Mouse (Mus musculus): ENCODE results near the gene 4930451I11Rik. TPM values are rescaled to one million over a fixed set of nuclear protein-coding genes. Genes with fewer than 3 reads are reported as not detected.

The 4930451I11Rik gene
- polyA plus RNA-seq, 1 experiment = not detected

- H3K4me3 ChIP-seq (ENCODE audit: extremely low read depth, insufficient read depth, insufficient read length) = no peak overlapping the region
- H3K36me3 ChIP-seq (ENCODE audit: control insufficient read depth, insufficient read depth, low read length) = no peaks in the 10 kb centered on the region
- H3K4me1 ChIP-seq (ENCODE audit: control insufficient read depth, insufficient read depth, insufficient read length) = peaks cover 7% of the 10 kb centered on the region; the same call in 1 of the 2 replicates
- 96% methylated on average over 2 of the region's 2 CpGs for WGBS
- H3K27me3 ChIP-seq (ENCODE audit: control insufficient read depth, insufficient read depth, low read length) = peaks cover 16% of the 10 kb centered on the region
- DNase-seq (ENCODE audit: low read depth in 1 of 2, low spot score in 2 of 2) = no peak
- H3K27ac ChIP-seq (ENCODE audit: insufficient read depth, low read length) = no peak overlapping the region
- TF ChIP-seq CTCF (IDR thresholded peaks at IDR 0.05; ENCODE audit: extremely low read depth, insufficient read depth, insufficient read length, insufficient replicate concordance) = no peak
- no peak for TF ChIP-seq POLR2A (IDR thresholded peaks at IDR 0.05; ENCODE audit: low read depth, low read length)
Observed at GRCm38 (mm10) chr7:126845516-126845915, 14.1 kb upstream of the 4930451I11Rik start.

GRCm38 (mm10) chr7:126843276-126843675 lies 11.8 kb upstream of the 4930451I11Rik start:
- no peak for DNase-seq (ENCODE audit: low read depth in 1 of 2, low spot score in 2 of 2)
- Histone ChIP-seq H3K4me1 (ENCODE audit: control insufficient read depth, insufficient read depth, insufficient read length) (peaks cover 7% of the 10 kb centered on the region; the same call in 1 of the 2 replicates), H3K27me3 (ENCODE audit: control insufficient read depth, insufficient read depth, low read length) (peaks cover 9% of the 10 kb centered on the region), H3K4me3 (ENCODE audit: extremely low read depth, insufficient read depth, insufficient read length) (no peak overlapping the region), H3K27ac (ENCODE audit: insufficient read depth, low read length) (no peak overlapping the region), H3K36me3 (ENCODE audit: control insufficient read depth, insufficient read depth, low read length) (no peaks in the 10 kb centered on the region)
- 65% methylated on average over 9 of the region's 9 CpGs for WGBS
- no peak for TF ChIP-seq CTCF (IDR thresholded peaks at IDR 0.05; ENCODE audit: extremely low read depth, insufficient read depth, insufficient read length, insufficient replicate concordance)
- TF ChIP-seq POLR2A (IDR thresholded peaks at IDR 0.05; ENCODE audit: low read depth, low read length) = no peak

GRCm38 (mm10) chr7:126833294-126833693 lies 1.9 kb upstream of the 4930451I11Rik start:
- 100% methylated on average over 1 of the region's 1 CpGs for WGBS
- Histone ChIP-seq H3K4me1 (ENCODE audit: control insufficient read depth, insufficient read depth, insufficient read length) (0 out of 2 replicates have a peak, but pooled peaks cover 2% of the 10 kb centered on the region), H3K27ac (ENCODE audit: insufficient read depth, low read length) (no peak overlapping the region), H3K27me3 (ENCODE audit: control insufficient read depth, insufficient read depth, low read length) (no peaks in the 10 kb centered on the region), H3K4me3 (ENCODE audit: extremely low read depth, insufficient read depth, insufficient read length) (no peak overlapping the region), H3K36me3 (ENCODE audit: control insufficient read depth, insufficient read depth, low read length) (no peaks in the 10 kb centered on the region)
- DNase-seq (ENCODE audit: low read depth in 1 of 2, low spot score in 2 of 2) = no peak
- no peak for TF ChIP-seq CTCF (IDR thresholded peaks at IDR 0.05; ENCODE audit: extremely low read depth, insufficient read depth, insufficient read length, insufficient replicate concordance)
- TF ChIP-seq POLR2A (IDR thresholded peaks at IDR 0.05; ENCODE audit: low read depth, low read length) = no peak

- no peaks in the 10 kb centered on the region for H3K36me3 ChIP-seq (ENCODE audit: control insufficient read depth, insufficient read depth, low read length)
- no peak overlapping the region for H3K27ac ChIP-seq (ENCODE audit: insufficient read depth, low read length)
- H3K4me1 ChIP-seq (ENCODE audit: control insufficient read depth, insufficient read depth, insufficient read length) = 0 out of 2 replicates have a peak, but pooled peaks cover 2% of the 10 kb centered on the region
- H3K27me3 ChIP-seq (ENCODE audit: control insufficient read depth, insufficient read depth, low read length) = no peaks in the 10 kb centered on the region
- TF ChIP-seq POLR2A (IDR thresholded peaks at IDR 0.05; ENCODE audit: low read depth, low read length) (no peak), CTCF (IDR thresholded peaks at IDR 0.05; ENCODE audit: extremely low read depth, insufficient read depth, insufficient read length, insufficient replicate concordance) (peak; percentile 86; the same call in 1 of the 2 replicates)
- peak overlapping the region; percentile 25; the same call in 1 of the 2 replicates for H3K4me3 ChIP-seq (ENCODE audit: extremely low read depth, insufficient read depth, insufficient read length)
- peak; percentile 58 to 74 for DNase-seq (ENCODE audit: low read depth in 1 of 2, low spot score in 2 of 2)
- 2% methylated on average over 21 of the region's 21 CpGs for WGBS
Observed at GRCm38 (mm10) chr7:126832036-126832598, 678 bp upstream of the 4930451I11Rik start.

GRCm38 (mm10) chr7:126825952-126826351 lies 5.5 kb downstream of the 4930451I11Rik start:
- TF ChIP-seq CTCF (IDR thresholded peaks at IDR 0.05; ENCODE audit: extremely low read depth, insufficient read depth, insufficient read length, insufficient replicate concordance) = no peak
- no peak for TF ChIP-seq POLR2A (IDR thresholded peaks at IDR 0.05; ENCODE audit: low read depth, low read length)
- H3K4me3 ChIP-seq (ENCODE audit: extremely low read depth, insufficient read depth, insufficient read length) = no peak overlapping the region
- H3K4me1 ChIP-seq (ENCODE audit: control insufficient read depth, insufficient read depth, insufficient read length) = no peaks in the 10 kb centered on the region
- WGBS = 71% methylated on average over 5 of the region's 5 CpGs
- peaks cover 2% of the 10 kb centered on the region; the same call in 1 of the 2 replicates for H3K27me3 ChIP-seq (ENCODE audit: control insufficient read depth, insufficient read depth, low read length)
- no peaks in the 10 kb centered on the region for H3K36me3 ChIP-seq (ENCODE audit: control insufficient read depth, insufficient read depth, low read length)
- H3K27ac ChIP-seq (ENCODE audit: insufficient read depth, low read length) = no peak overlapping the region
- DNase-seq (ENCODE audit: low read depth in 1 of 2, low spot score in 2 of 2) = no peak

- Histone ChIP-seq H3K36me3 (ENCODE audit: control insufficient read depth, insufficient read depth, low read length) (no peaks in the 10 kb centered on the region), H3K27me3 (ENCODE audit: control insufficient read depth, insufficient read depth, low read length) (peaks cover 2% of the 10 kb centered on the region; the same call in 1 of the 2 replicates), H3K27ac (ENCODE audit: insufficient read depth, low read length) (no peak overlapping the region), H3K4me3 (ENCODE audit: extremely low read depth, insufficient read depth, insufficient read length) (no peak overlapping the region), H3K4me1 (ENCODE audit: control insufficient read depth, insufficient read depth, insufficient read length) (no peaks in the 10 kb centered on the region)
- DNase-seq (ENCODE audit: low read depth in 1 of 2, low spot score in 2 of 2) = no peak
- 32% methylated on average over 8 of the region's 8 CpGs for WGBS
- TF ChIP-seq CTCF (IDR thresholded peaks at IDR 0.05; ENCODE audit: extremely low read depth, insufficient read depth, insufficient read length, insufficient replicate concordance) (no peak), POLR2A (IDR thresholded peaks at IDR 0.05; ENCODE audit: low read depth, low read length) (no peak)
Observed at GRCm38 (mm10) chr7:126825403-126825802, 6.0 kb downstream of the 4930451I11Rik start.

- Histone ChIP-seq H3K4me3 (ENCODE audit: extremely low read depth, insufficient read depth, insufficient read length) (no peak overlapping the region), H3K4me1 (ENCODE audit: control insufficient read depth, insufficient read depth, insufficient read length) (no peaks in the 10 kb centered on the region), H3K36me3 (ENCODE audit: control insufficient read depth, insufficient read depth, low read length) (no peaks in the 10 kb centered on the region), H3K27ac (ENCODE audit: insufficient read depth, low read length) (no peak overlapping the region), H3K27me3 (ENCODE audit: control insufficient read depth, insufficient read depth, low read length) (peaks cover 2% of the 10 kb centered on the region; the same call in 1 of the 2 replicates)
- 36% methylated on average over 10 of the region's 10 CpGs for WGBS
- no peak for TF ChIP-seq POLR2A (IDR thresholded peaks at IDR 0.05; ENCODE audit: low read depth, low read length)
- no peak for TF ChIP-seq CTCF (IDR thresholded peaks at IDR 0.05; ENCODE audit: extremely low read depth, insufficient read depth, insufficient read length, insufficient replicate concordance)
- DNase-seq (ENCODE audit: low read depth in 1 of 2, low spot score in 2 of 2) = no peak
Observed at GRCm38 (mm10) chr7:126823940-126824339, 7.5 kb downstream of the 4930451I11Rik start.

Data from spleen, adult 2 months (tissue).